Mouse (Mus musculus) liver, postnatal 0 days (tissue): ENCODE measurements around the gene Bach2. TPM values are rescaled to one million over a fixed set of nuclear protein-coding genes. Genes with fewer than 3 reads are reported as not detected.

Experiments
- ATAC-seq: fragments of 200-750 bp; cut with Nextera tagmentation; 2 replicates; pipeline ENCODE4 v1.8.0; 2017; ENCODE audit warnings: mild to moderate bottlenecking, moderate library complexity
- DNase-seq: peaks from one replicate; pipeline ENCODE4 v3.0.0-alpha.2; 2016
- H3K27ac ChIP-seq: fragments of 300-500 bp; sonication (generic); 2 replicates; pipeline ENCODE4 v1.5.1; 2014; ENCODE audit warnings: antibody characterized with exemption, moderate library complexity, mild to moderate bottlenecking, low read depth
- H3K27me3 ChIP-seq: fragments of 300-500 bp; sonication (generic); 2 replicates; pipeline ENCODE4 v1.6.1; 2014; ENCODE audit warnings: low read length, control low read depth, mixed read lengths; ENCODE audit not compliant: insufficient read depth
- H3K36me3 ChIP-seq: fragments of 300-500 bp; sonication (generic); replicated peaks from 2 replicates; pipeline ENCODE4 v1.6.1; 2014; ENCODE audit warnings: mild to moderate bottlenecking, control low read depth, low read length, moderate library complexity, mixed read lengths; ENCODE audit not compliant: insufficient read depth
- H3K4me1 ChIP-seq: fragments of 300-500 bp; sonication (generic); 2 replicates; pipeline ENCODE4 v1.6.1; 2014; ENCODE audit warnings: antibody characterized with exemption, mild to moderate bottlenecking, control low read depth; ENCODE audit not compliant: insufficient read depth
- H3K4me2 ChIP-seq: fragments of 300-500 bp; sonication (generic); 2 replicates; pipeline ENCODE4 v1.6.1; 2014; ENCODE audit warnings: low read depth, mild to moderate bottlenecking, low read length, moderate library complexity, mixed read lengths
- H3K4me3 ChIP-seq: fragments of 300-500 bp; sonication (generic); 2 replicates; pipeline ENCODE4 v1.5.1; 2014; ENCODE audit warnings: low read depth, low read length
- H3K9ac ChIP-seq: fragments of 300-500 bp; sonication (generic); replicated peaks from 2 replicates; pipeline ENCODE4 v1.6.1; 2014; ENCODE audit warnings: mild to moderate bottlenecking, moderate library complexity
- H3K9me3 ChIP-seq: fragments of 300-500 bp; sonication (generic); 2 replicates; pipeline ENCODE4 v1.6.1; 2016; ENCODE audit warnings: mild to moderate bottlenecking, control low read depth, low read length, mixed read lengths
- CTCF ChIP-seq: sonication (generic); IDR thresholded peaks from 2 replicates; pipeline ENCODE4 v1.5.1; 2016; ENCODE audit warnings: antibody characterized with exemption, low read depth
- EP300 ChIP-seq: IDR thresholded peaks from 2 replicates; pipeline ENCODE4 v1.6.1; 2016; ENCODE audit warnings: antibody characterized with exemption, low read depth, mild to moderate bottlenecking
- WGBS: fragments of 180-500 bp; shearing (Covaris S2); extraction: QIAGEN DNeasy Blood & Tissue Kit; methylation state at CpG from one replicate; pipeline ENCODE4 v1.1.7; 2014; ENCODE audit not compliant: insufficient replicate concordance; 5-methylcytosine and 5-hydroxymethylcytosine counted together
- polyA plus RNA-seq: library from polyadenylated mRNA; unstranded; fragments of >200 nt; fragmentation: Nextera tagmentation; extraction: Ambion mirVana; gene quantifications from 2 replicates; pipeline ENCODE4 v1.2.1, GENCODE M21; 2015

The Bach2 gene
- polyA plus RNA-seq, 1 experiment from 2014 or later = 4.3 TPM

DNA sequence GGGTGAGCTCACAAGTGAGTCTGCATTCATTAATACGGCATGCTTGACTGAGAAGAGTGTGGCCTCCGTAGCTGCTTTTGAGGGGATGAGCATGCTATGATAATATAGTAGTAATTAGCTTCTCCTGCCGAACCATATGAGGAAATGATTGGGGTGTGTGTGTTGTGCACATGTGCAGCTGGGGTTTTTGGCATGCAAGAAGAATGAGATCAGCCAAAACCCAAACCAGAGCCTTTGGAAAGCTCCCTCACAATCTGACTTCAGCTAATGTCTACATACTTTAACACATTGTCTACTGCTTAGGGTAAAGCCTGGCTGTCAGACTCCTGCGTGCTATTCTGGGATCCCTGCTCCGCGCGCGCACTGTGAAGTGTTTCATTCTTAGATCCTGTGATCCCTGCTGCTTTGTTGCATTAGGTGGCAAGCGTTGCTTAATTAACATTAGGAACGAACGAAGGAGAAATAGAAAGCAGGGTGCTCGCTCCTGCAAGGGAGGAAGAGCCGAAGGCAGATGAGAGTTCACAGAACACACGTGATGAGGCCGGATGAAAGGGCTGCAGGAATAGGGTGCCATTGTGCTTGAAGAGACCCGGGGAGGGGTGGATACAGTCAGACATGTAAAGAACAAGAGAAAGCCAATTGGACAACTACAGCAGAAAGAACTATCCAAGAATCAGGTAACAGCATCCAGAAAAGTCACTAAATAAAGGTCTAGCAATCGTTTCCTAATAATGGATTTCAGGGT is 248.2 kb downstream of the Bach2 start:
- ATAC-seq (no peak), DNase-seq (no peak)
- no peak overlapping the region for H3K4me2 ChIP-seq

DNA sequence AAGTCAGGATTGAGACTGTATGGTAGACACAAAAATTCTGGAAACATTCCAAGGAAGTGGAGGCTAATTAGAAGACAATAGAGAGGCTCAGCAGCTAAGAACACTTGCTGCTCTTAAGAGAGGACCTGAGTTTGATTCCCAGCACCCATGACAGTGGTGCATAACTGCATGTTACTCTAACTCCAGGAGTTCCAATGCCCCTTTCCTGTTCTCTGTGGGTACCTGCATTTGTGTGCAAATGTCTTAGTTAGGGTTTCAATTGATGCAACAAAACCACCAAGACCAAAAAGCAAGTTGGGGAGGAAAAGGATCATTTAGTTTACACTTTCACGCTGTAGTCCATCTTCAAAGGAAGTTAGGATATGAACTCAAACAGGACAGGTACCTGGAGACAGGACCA is 250.6 kb downstream of the Bach2 start:
- H3K4me1 ChIP-seq = no peaks in the 10 kb centered on the region
- ATAC-seq (no peak), DNase-seq (no peak)
- 96% methylated on average over 1 of the region's 1 CpGs for WGBS
- no peak for TF ChIP-seq EP300
- no peak for TF ChIP-seq CTCF
- no peak overlapping the region for H3K4me3 ChIP-seq
- H3K9ac ChIP-seq = no peak overlapping the region
- no peaks in the 10 kb centered on the region for H3K27me3 ChIP-seq
- H3K36me3 ChIP-seq = no peaks in the 10 kb centered on the region
- no peak overlapping the region for H3K27ac ChIP-seq
- H3K9me3 ChIP-seq = no peaks in the 10 kb centered on the region
- no peak overlapping the region for H3K4me2 ChIP-seq

More for the DNA sequence above, 248.2 kb downstream of the Bach2 start:
- WGBS = 82% methylated on average over 17 of the region's 17 CpGs
- H3K9ac ChIP-seq = no peak overlapping the region
- TF ChIP-seq EP300 (no peak), CTCF (no peak)
- H3K27ac ChIP-seq = no peak overlapping the region
- H3K27me3 ChIP-seq = no peaks in the 10 kb centered on the region
- H3K4me3 ChIP-seq = no peak overlapping the region
- no peaks in the 10 kb centered on the region for H3K4me1 ChIP-seq
- no peaks in the 10 kb centered on the region for H3K36me3 ChIP-seq
- H3K9me3 ChIP-seq = no peaks in the 10 kb centered on the region

DNA sequence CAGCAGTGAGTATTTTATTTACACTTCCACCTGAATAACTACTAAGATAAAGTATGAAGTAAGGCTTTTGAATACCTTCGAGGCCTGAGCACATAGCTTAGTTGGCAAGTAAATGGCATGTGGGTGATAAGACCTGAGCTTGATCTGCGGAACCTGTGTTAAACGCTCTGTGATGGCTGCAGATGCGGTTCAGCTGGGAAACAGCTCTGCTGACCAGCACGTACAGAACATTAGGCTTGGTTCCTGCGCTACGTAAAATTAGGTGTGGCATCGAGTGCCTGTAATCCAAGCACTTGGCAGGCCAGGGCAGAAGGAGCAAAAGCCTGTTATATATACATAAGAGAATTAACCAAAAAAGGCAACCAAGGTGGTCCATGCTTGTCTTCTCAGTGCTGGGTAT is 252.6 kb downstream of the Bach2 start:
- 79% methylated on average over 8 of the region's 8 CpGs for WGBS

GRCm38 (mm10) chr4:32492834-32493233 is 254.2 kb downstream of the Bach2 start:
- Histone ChIP-seq H3K27me3 (no peaks in the 10 kb centered on the region), H3K9me3 (no peaks in the 10 kb centered on the region), H3K36me3 (no peaks in the 10 kb centered on the region), H3K4me2 (no peak overlapping the region), H3K4me1 (no peaks in the 10 kb centered on the region), H3K4me3 (no peak overlapping the region), H3K27ac (no peak overlapping the region), H3K9ac (no peak overlapping the region)
- TF ChIP-seq CTCF = no peak
- no peak for TF ChIP-seq EP300
- whole genome bisulfite sequencing = 89% methylated on average over 7 of the region's 7 CpGs
- ATAC-seq (no peak), DNase-seq (no peak)

More for the DNA sequence above, 252.6 kb downstream of the Bach2 start:
- H3K27ac ChIP-seq = no peak overlapping the region
- H3K36me3 ChIP-seq = no peaks in the 10 kb centered on the region
- H3K9me3 ChIP-seq = no peaks in the 10 kb centered on the region
- H3K4me3 ChIP-seq = no peak overlapping the region
- no peak overlapping the region for H3K9ac ChIP-seq
- H3K4me1 ChIP-seq = no peaks in the 10 kb centered on the region
- no peaks in the 10 kb centered on the region for H3K27me3 ChIP-seq
- ATAC-seq (no peak), DNase-seq (no peak)
- no peak overlapping the region for H3K4me2 ChIP-seq
- no peak for TF ChIP-seq EP300

DNA sequence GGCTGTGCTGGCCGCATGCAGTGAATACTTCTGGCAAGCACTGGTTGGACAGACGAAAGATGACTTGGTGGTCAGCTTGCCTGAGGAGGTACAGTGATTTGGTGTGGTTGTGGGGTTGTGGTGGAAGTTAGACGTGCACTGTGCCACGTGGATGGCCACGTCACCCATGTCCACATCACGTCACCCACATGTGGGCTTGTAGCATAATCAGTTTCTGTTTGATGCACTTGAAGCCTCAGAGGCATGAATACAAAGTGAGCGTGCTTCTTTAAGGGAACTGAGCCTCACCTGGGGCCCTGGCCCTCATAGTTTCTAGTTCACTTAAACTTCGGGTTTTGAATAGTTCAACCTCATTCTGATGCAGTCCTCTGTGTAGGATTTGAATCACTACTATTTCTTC is 263.2 kb downstream of the Bach2 start:
- no peak overlapping the region for H3K9ac ChIP-seq
- WGBS = 79% methylated on average over 8 of the region's 8 CpGs
- H3K4me1 ChIP-seq = peaks cover 4% of the 10 kb centered on the region
- no peak overlapping the region for H3K4me2 ChIP-seq
- no peaks in the 10 kb centered on the region for H3K27me3 ChIP-seq
- H3K27ac ChIP-seq = no peak overlapping the region
- ATAC-seq (no peak), DNase-seq (no peak)
- 0 out of 2 replicates have a peak, but pooled peaks cover 6% of the 10 kb centered on the region for H3K36me3 ChIP-seq
- TF ChIP-seq EP300 = no peak
- no peak for TF ChIP-seq CTCF
- no peaks in the 10 kb centered on the region for H3K9me3 ChIP-seq
- no peak overlapping the region for H3K4me3 ChIP-seq

- 78% methylated on average over 4 of the region's 4 CpGs for WGBS
- H3K9me3 ChIP-seq = no peaks in the 10 kb centered on the region
- TF ChIP-seq EP300 (no peak), CTCF (no peak)
- ATAC-seq = no peak
- DNase-seq = no peak
- H3K36me3 ChIP-seq = 0 out of 2 replicates have a peak, but pooled peaks cover 6% of the 10 kb centered on the region
- H3K9ac ChIP-seq = no peak overlapping the region
- peaks cover 4% of the 10 kb centered on the region for H3K4me1 ChIP-seq
- H3K27me3 ChIP-seq = no peaks in the 10 kb centered on the region
- H3K4me3 ChIP-seq = no peak overlapping the region
- H3K4me2 ChIP-seq = no peak overlapping the region
- H3K27ac ChIP-seq = no peak overlapping the region
These were observed 263.6 kb downstream of the Bach2 start for GRCm38 (mm10) chr4:32502181-32502580.
